Mouse (Mus musculus) thymus, adult 2 months (tissue): ENCODE measurements around the gene Rabl6. TPM values are rescaled to one million over a fixed set of nuclear protein-coding genes. Genes with fewer than 3 reads are reported as not detected.
A peak's percentile ranks its signal among the peaks of the same experiment; 100 is the strongest.
"Not testable (repeated sequence)": the region's sequence is repeated elsewhere in the genome, so short reads cannot be mapped to it uniquely, and the experiment has no call there.

Experiments used
- DNase-seq: peaks from one replicate; pipeline ENCODE4 v3.0.0; 2021
- H3K27ac ChIP-seq: fragments of 200-500 bp; 2 replicates; pipeline ENCODE4 v1.5.1; 2012; ENCODE audit warnings: low read length, control low read depth; ENCODE audit not compliant: control insufficient read depth, insufficient read depth
- H3K27me3 ChIP-seq: fragments of 200-500 bp; 2 replicates; pipeline ENCODE4 v1.6.1; 2012; ENCODE audit warnings: mild to moderate bottlenecking, low read length, moderate library complexity, mixed read lengths; ENCODE audit not compliant: control insufficient read depth, insufficient read depth
- H3K36me3 ChIP-seq: fragments of 200-500 bp; 2 replicates; pipeline ENCODE4 v1.6.1; 2012; ENCODE audit warnings: mild to moderate bottlenecking, low read length, moderate library complexity; ENCODE audit not compliant: control insufficient read depth, insufficient read depth
- H3K4me1 ChIP-seq: fragments of 200-500 bp; replicated peaks from 2 replicates; pipeline ENCODE4 v1.6.1; 2012; ENCODE audit warnings: low read length; ENCODE audit not compliant: control insufficient read depth, insufficient read depth
- H3K4me3 ChIP-seq: fragments of 200-500 bp; 2 replicates; pipeline ENCODE4 v1.5.1; 2012; ENCODE audit warnings: mild to moderate bottlenecking, low read length, control low read depth, moderate library complexity; ENCODE audit not compliant: control insufficient read depth, insufficient read depth
- CTCF ChIP-seq: fragments of 200-500 bp; IDR thresholded peaks from 2 replicates; pipeline ENCODE4 v1.5.1; 2012; ENCODE audit warnings: mild to moderate bottlenecking, control low read depth, low read length, moderate library complexity, borderline replicate concordance; ENCODE audit not compliant: control insufficient read depth, poor library complexity, insufficient read depth; ENCODE audit errors: extremely low read depth
- POLR2A ChIP-seq: fragments of 200-500 bp; IDR thresholded peaks from 2 replicates; pipeline ENCODE4 v1.6.1; 2012; ENCODE audit warnings: mild to moderate bottlenecking, low read length, control low read depth, moderate library complexity; ENCODE audit not compliant: control insufficient read depth, poor library complexity, insufficient read depth; ENCODE audit errors: extremely low read depth
- WGBS: fragments of 180-500 bp; shearing (Covaris S2); methylation state at CpG from one replicate; pipeline ENCODE4 v1.1.7; 2018; 5-methylcytosine and 5-hydroxymethylcytosine counted together
- polyA plus RNA-seq: library from polyadenylated mRNA; depleted of rRNA; stranded (reverse); fragments of >200 nt; gene quantifications from 2 replicates; pipeline ENCODE4 v1.2.3, GENCODE M21; 2012

Gene Rabl6
- polyA plus RNA-seq, 1 experiment: 83.4 TPM

GRCm38 (mm10) chr2:25557221-25557963 lies 50.9 kb downstream of the Rabl6 start, which contains the start of gene Edf1:
TSS of gene Edf1 (plus strand) at chr2:25557847.
- peak; percentile 93 for DNase-seq
- WGBS: 1% methylated on average over 61 of the region's 61 CpGs
- peak within 1 kb of the TSS; percentile 52 for H3K27ac ChIP-seq
- peaks cover 25% of the 10 kb centered on the region for H3K36me3 ChIP-seq
- H3K27me3 ChIP-seq: no peaks in the 10 kb centered on the region
- H3K4me3 ChIP-seq: peak within 1 kb of the TSS; percentile 84
- peaks cover 13% of the 10 kb centered on the region for H3K4me1 ChIP-seq
- TF ChIP-seq CTCF (peak; percentile 31; the same call in 1 of the 2 replicates), POLR2A (peak; percentile 96)

- TF ChIP-seq CTCF (no peak), POLR2A (no peak)
- Histone ChIP-seq H3K27ac (no peak overlapping the region), H3K27me3 (no peaks in the 10 kb centered on the region), H3K4me3 (no peak overlapping the region), H3K4me1 (peaks cover 21% of the 10 kb centered on the region), H3K36me3 (peaks cover 14% of the 10 kb centered on the region)
- WGBS: 89% methylated on average over 1 of the region's 1 CpGs
- no peak for DNase-seq
Measured at GRCm38 (mm10) chr2:25556296-25556695, 52.0 kb downstream of the Rabl6 start.

- DNase-seq, H3K4me3 ChIP-seq, H3K36me3 ChIP-seq, H3K27ac ChIP-seq, H3K27me3 ChIP-seq: not testable (repeated sequence)
- WGBS: 64% methylated on average over 2 of the region's 2 CpGs
- peaks cover 29% of the 10 kb centered on the region for H3K4me1 ChIP-seq
Measured at GRCm38 (mm10) chr2:25555479-25555878, 52.8 kb downstream of the Rabl6 start.

- not testable (repeated sequence) for H3K27ac ChIP-seq, DNase-seq, H3K4me3 ChIP-seq, H3K27me3 ChIP-seq, H3K36me3 ChIP-seq
- 94% methylated on average over 4 of the region's 4 CpGs for WGBS
- peaks cover 46% of the 10 kb centered on the region for H3K4me1 ChIP-seq
Measured at GRCm38 (mm10) chr2:25553171-25553786, 55.0 kb downstream of the Rabl6 start.

- TF ChIP-seq POLR2A: no peak
- TF ChIP-seq CTCF: no peak; the same call in 1 of the 2 replicates
- 45% methylated on average over 5 of the region's 5 CpGs for WGBS
- DNase-seq: peak; percentile 71
- H3K4me3 ChIP-seq: no peak overlapping the region
- H3K36me3 ChIP-seq: no peaks in the 10 kb centered on the region
- H3K27ac ChIP-seq: peak overlapping the region; percentile 75
- peaks cover 41% of the 10 kb centered on the region for H3K4me1 ChIP-seq
- H3K27me3 ChIP-seq: no peaks in the 10 kb centered on the region
Measured at GRCm38 (mm10) chr2:25551186-25551585, 57.1 kb downstream of the Rabl6 start.

- Histone ChIP-seq H3K4me1 (peaks cover 59% of the 10 kb centered on the region), H3K27ac (peak overlapping the region; percentile 98), H3K4me3 (peak overlapping the region; percentile 17), H3K27me3 (no peaks in the 10 kb centered on the region), H3K36me3 (no peaks in the 10 kb centered on the region)
- WGBS: 9% methylated on average over 9 of the region's 9 CpGs
- TF ChIP-seq CTCF: no peak
- no peak for TF ChIP-seq POLR2A
- DNase-seq: peak; percentile 79
Measured at GRCm38 (mm10) chr2:25549021-25549991, 59.0 kb downstream of the Rabl6 start.
